Comparison of ENCODE assay signal across 8 mouse cellular contexts in the genomic region with DNA sequence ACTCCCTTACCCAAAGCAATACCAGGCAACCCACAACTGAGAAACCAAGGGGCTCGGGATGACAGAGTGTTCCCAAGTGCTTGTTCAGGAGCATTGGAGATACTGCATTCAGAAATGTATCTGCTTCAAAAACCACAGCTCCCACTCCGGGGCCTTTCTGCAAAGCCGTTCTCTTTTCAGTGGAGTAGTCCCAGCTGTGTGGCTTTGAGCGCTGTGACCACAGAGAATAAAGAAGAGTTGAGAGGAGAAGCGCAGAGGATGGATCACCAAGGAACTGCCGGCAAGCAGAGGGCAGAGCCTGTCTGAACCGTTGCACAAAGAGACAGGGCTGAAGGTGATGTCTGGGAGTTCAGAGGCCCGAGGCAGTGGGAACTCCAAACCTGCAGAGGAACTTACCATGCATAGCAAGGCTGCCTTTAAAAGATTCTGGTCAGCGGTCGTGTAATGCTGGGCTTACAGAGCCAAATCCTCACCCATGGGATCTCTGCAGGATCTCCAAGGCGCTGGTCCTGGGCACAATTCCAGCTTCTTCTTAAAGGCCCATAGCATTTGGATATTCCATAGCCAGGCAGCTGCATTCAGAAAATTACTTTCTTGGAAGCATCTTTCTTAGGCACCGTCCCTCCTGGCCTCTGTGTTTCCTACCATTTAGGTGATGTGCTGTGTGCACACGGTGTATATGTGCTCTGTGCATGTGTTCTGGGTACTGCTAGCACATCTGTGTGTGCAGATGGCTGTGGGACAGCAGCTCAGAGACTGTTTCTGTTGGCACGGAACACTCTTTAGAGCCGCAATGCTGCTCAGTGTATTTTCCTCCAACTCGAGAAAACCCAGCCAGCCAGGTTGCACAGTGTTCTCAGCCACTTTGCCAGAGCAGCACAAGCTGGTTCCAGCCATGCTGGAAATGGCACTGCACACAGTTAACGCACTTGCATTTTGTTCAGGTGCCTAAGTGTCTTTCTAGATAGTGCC. TPM values are rescaled to one million over a fixed set of nuclear protein-coding genes. Genes with fewer than 3 reads are reported as not detected.
DNase-seq lines count a peak whose midpoint lies in the region; ATAC-seq and TF ChIP-seq lines count a peak whose summit lies in the region.

No protein-coding gene starts in this region.

- 0 out of 2 replicates have a peak overlapping the region, but pooled peaks have one; percentile 5 for H3K4me2 ChIP-seq in kidney, embryonic 15.5 days
- no peak overlapping the region; the same call in 1 of the 2 replicates for H3K4me2 ChIP-seq in intestine, embryonic 15.5 days (replicated peaks)

- peak overlapping the region; percentile 42 for H3K27ac ChIP-seq in kidney, embryonic 15.5 days
- peak overlapping the region; percentile 9; the same call in 1 of the 2 replicates for H3K27ac ChIP-seq in thymus, adult 2 months (ENCODE audit: control insufficient read depth, insufficient read depth, low read length)
- peak overlapping the region; percentile 75 for H3K27ac ChIP-seq in intestine, embryonic 15.5 days

- H3K36me3 ChIP-seq in kidney, embryonic 15.5 days = no peaks in the 10 kb centered on the region
- no peaks in the 10 kb centered on the region for H3K36me3 ChIP-seq in thymus, adult 2 months (ENCODE audit: control insufficient read depth, insufficient read depth, low read length)
- no peaks in the 10 kb centered on the region for H3K36me3 ChIP-seq in intestine, embryonic 15.5 days

- no peak for TF ChIP-seq CTCF in thymus, adult 2 months (IDR thresholded peaks at IDR 0.05; ENCODE audit: borderline replicate concordance, control insufficient read depth, extremely low read depth, insufficient read depth, low read length, poor library complexity)

- no peaks in the 10 kb centered on the region for H3K9me3 ChIP-seq in kidney, embryonic 15.5 days (replicated peaks)
- no peaks in the 10 kb centered on the region for H3K9me3 ChIP-seq in intestine, embryonic 15.5 days

- WGBS in kidney, embryonic 15.5 days = 55% methylated on average over 17 of the region's 17 CpGs
- WGBS in thymus, adult 2 months = 25% methylated on average over 17 of the region's 17 CpGs
- 54% methylated on average over 17 of the region's 17 CpGs for WGBS in intestine, embryonic 15.5 days

- no peak overlapping the region for H3K4me3 ChIP-seq in kidney, embryonic 15.5 days (replicated peaks)
- no peak overlapping the region for H3K4me3 ChIP-seq in thymus, adult 2 months (ENCODE audit: control insufficient read depth, insufficient read depth, low read length)
- no peak overlapping the region for H3K4me3 ChIP-seq in intestine, embryonic 15.5 days (replicated peaks)

- no peak for TF ChIP-seq POLR2A in thymus, adult 2 months (IDR thresholded peaks at IDR 0.05; ENCODE audit: control insufficient read depth, extremely low read depth, insufficient read depth, low read length, poor library complexity)

- H3K27me3 ChIP-seq in kidney, embryonic 15.5 days = no peaks in the 10 kb centered on the region
- H3K27me3 ChIP-seq in thymus, adult 2 months (ENCODE audit: control insufficient read depth, insufficient read depth, low read length) = no peaks in the 10 kb centered on the region
- H3K27me3 ChIP-seq in intestine, embryonic 15.5 days (replicated peaks) = no peaks in the 10 kb centered on the region

- peaks cover 32% of the 10 kb centered on the region for H3K4me1 ChIP-seq in kidney, embryonic 15.5 days
- peaks cover 33% of the 10 kb centered on the region for H3K4me1 ChIP-seq in thymus, adult 2 months (replicated peaks; ENCODE audit: control insufficient read depth, insufficient read depth, low read length)
- 0 out of 2 replicates have a peak, but pooled peaks cover 9% of the 10 kb centered on the region for H3K4me1 ChIP-seq in intestine, embryonic 15.5 days (replicated peaks)

- no peak overlapping the region for H3K9ac ChIP-seq in kidney, embryonic 15.5 days
- H3K9ac ChIP-seq in intestine, embryonic 15.5 days = no peak overlapping the region

- no peak for DNase-seq in kidney, adult 18-20 months
- peak; percentile 27 for DNase-seq in thymus, adult 2 months
- DNase-seq in thymus, adult 18-20 months = no peak
- DNase-seq in thymus, postnatal 4 days = peak; percentile 51
- DNase-seq in ovary, postnatal 14 days (ENCODE audit: low spot score) = no peak
- DNase-seq in T-cell, adult 2 months (ENCODE audit: low spot score) = no peak

- ATAC-seq in kidney, embryonic 15.5 days (replicated peaks; ENCODE audit: low FRiP score) = no peak; the same call in 1 of the 2 replicates
- ATAC-seq in intestine, embryonic 15.5 days = peak; percentile 55; the same call in 1 of the 2 replicates

RNA-seq across cellular contexts. Expression of gene Galnt2, which starts 59.3 kb away (rescaled TPM):
- polyA plus RNA-seq in kidney, embryonic 15.5 days (2015; fragmentation: Nextera tagmentation; extraction: Ambion mirVana) = 47.6 and 49.0 TPM in 2 replicates
- polyA plus RNA-seq in thymus, adult 2 months (2012; rRNA removed) = 22.2 and 29.0 TPM in 2 replicates
- 58.8 and 66.9 TPM in 2 replicates for polyA plus RNA-seq in intestine, embryonic 15.5 days (2015; fragmentation: Nextera tagmentation; extraction: Ambion mirVana)

Comparison
In these comparisons a context has a peak if more than half of its experiments do, and no peak if none do; other contexts are left out.
1. DNase-seq: peak in thymus, adult 2 months (single experiment) and thymus, postnatal 4 days (single experiment); none in kidney, adult 18-20 months (single experiment), thymus, adult 18-20 months (0 of 2), ovary, postnatal 14 days (single experiment) and T-cell, adult 2 months (single experiment).
2. H3K27ac ChIP-seq: peak in every context shown above with its lines; median percentile 75 in intestine, embryonic 15.5 days; 42 in kidney, embryonic 15.5 days; 9 in thymus, adult 2 months.